In the genomic region with DNA sequence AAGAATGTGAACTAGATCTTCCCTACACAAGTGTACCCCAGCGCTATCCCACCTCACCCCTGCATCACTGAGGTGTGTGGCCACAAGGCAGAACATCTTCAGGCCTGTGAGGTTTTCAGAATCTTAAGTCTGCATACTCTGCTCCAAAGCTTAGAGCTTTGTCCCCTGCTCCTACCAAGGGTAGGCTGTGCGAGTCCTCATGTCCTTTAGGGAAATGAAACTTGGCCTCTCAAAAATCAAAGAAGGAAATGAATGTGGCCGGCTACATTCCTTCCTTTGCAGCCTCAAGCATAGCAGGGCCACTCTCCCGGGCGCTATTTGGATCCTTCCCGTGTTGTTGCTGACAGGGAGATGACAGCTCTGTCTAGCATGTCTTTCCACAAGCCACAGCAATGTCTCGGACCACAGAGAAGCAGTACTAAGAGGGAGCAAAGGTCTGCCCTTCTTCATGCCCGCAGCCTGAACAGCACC, we compare ENCODE assay signal across 11 mouse cellular contexts. TPM values are rescaled to one million over a fixed set of nuclear protein-coding genes. Genes with fewer than 3 reads are reported as not detected.
DNase-seq lines count a peak whose midpoint lies in the region; ATAC-seq lines count a peak whose summit lies in the region.
"Had no signal": no experiment of that assay in that cellular context is flagged by ENCODE, and none has a peak within 500 bp of the region (broad histone marks: within the 10 kb centered on the region; RNA-seq: fewer than 3 reads in every experiment).

No protein-coding gene starts in this region.

- no peak overlapping the region for H3K4me3 ChIP-seq in heart, embryonic 11.5 days (ENCODE audit: low read depth, low read length)
- H3K4me3 ChIP-seq in forebrain, embryonic 16.5 days (replicated peaks; ENCODE audit: low read length) = no peak overlapping the region
- H3K4me3 ChIP-seq: liver, embryonic 12.5 days had no signal

- H3K9me3 ChIP-seq in heart, embryonic 11.5 days (replicated peaks; ENCODE audit: control insufficient read depth, low read length) = no peaks in the 10 kb centered on the region
- H3K9me3 ChIP-seq in forebrain, embryonic 16.5 days (ENCODE audit: control insufficient read depth, low read length) = no peaks in the 10 kb centered on the region
- H3K9me3 ChIP-seq: liver, embryonic 12.5 days had no signal

- WGBS in heart, embryonic 11.5 days (ENCODE audit: insufficient replicate concordance) = 25% methylated on average over 8 of the region's 8 CpGs
- WGBS in forebrain, embryonic 16.5 days = 76% methylated on average over 8 of the region's 8 CpGs

- peak overlapping the region; percentile 12 for H3K4me2 ChIP-seq in heart, embryonic 11.5 days
- no peak overlapping the region for H3K4me2 ChIP-seq in forebrain, embryonic 16.5 days (ENCODE audit: low read length)
- H3K4me2 ChIP-seq: liver, embryonic 12.5 days had no signal

- H3K27me3 ChIP-seq in heart, embryonic 11.5 days (ENCODE audit: control insufficient read depth, insufficient read depth, low read length) = no peaks in the 10 kb centered on the region
- no peaks in the 10 kb centered on the region for H3K27me3 ChIP-seq in forebrain, embryonic 16.5 days (replicated peaks; ENCODE audit: control insufficient read depth, insufficient read depth, low read length)
- H3K27me3 ChIP-seq: liver, embryonic 12.5 days had no signal

- peak; percentile 56 for DNase-seq in layer of hippocampus, adult 11-12 months (ENCODE audit: low spot score)
- DNase-seq in layer of hippocampus, postnatal 10 days (ENCODE audit: low spot score in 2 of 2) = no peak
- peak; percentile 51 for DNase-seq in brain, adult 2 months (ENCODE audit: low read depth, low spot score)
- DNase-seq in lung, postnatal 25 days (ENCODE audit: low spot score) = peak; percentile 13
- no peak for DNase-seq in right cerebral cortex, adult 18-20 months
- no peak for DNase-seq in spleen, adult 18-20 months
- DNase-seq: cerebellum, adult 8-10 months; right cerebral cortex, postnatal 25 days had no signal

- H3K4me1 ChIP-seq in heart, embryonic 11.5 days (ENCODE audit: control insufficient read depth, insufficient read depth, low read length) = peaks cover 58% of the 10 kb centered on the region
- H3K4me1 ChIP-seq in forebrain, embryonic 16.5 days (replicated peaks; ENCODE audit: control insufficient read depth, insufficient read depth, low read length) = no peaks in the 10 kb centered on the region

- 0 out of 2 replicates have a peak overlapping the region, but pooled peaks have one; percentile 2 for H3K9ac ChIP-seq in heart, embryonic 11.5 days (ENCODE audit: low read depth, low read length)
- H3K9ac ChIP-seq in forebrain, embryonic 16.5 days (replicated peaks; ENCODE audit: low read depth, low read length) = no peak overlapping the region
- H3K9ac ChIP-seq: liver, embryonic 12.5 days had no signal

- H3K36me3 ChIP-seq in heart, embryonic 11.5 days (ENCODE audit: control insufficient read depth, insufficient read depth, low read length) = no peaks in the 10 kb centered on the region
- no peaks in the 10 kb centered on the region for H3K36me3 ChIP-seq in forebrain, embryonic 16.5 days (ENCODE audit: control insufficient read depth, insufficient read depth)
- H3K36me3 ChIP-seq: liver, embryonic 12.5 days had no signal

- peak overlapping the region; percentile 90 for H3K27ac ChIP-seq in heart, embryonic 11.5 days (ENCODE audit: low read depth, low read length)
- no peak overlapping the region for H3K27ac ChIP-seq in forebrain, embryonic 16.5 days (ENCODE audit: low read length)
- H3K27ac ChIP-seq: liver, embryonic 12.5 days had no signal

- ATAC-seq in heart, embryonic 11.5 days (replicated peaks; ENCODE audit: insufficient number of reproducible peaks, low FRiP score, low TSS enrichment) = no peak
- no peak for ATAC-seq in forebrain, embryonic 16.5 days
- ATAC-seq: liver, embryonic 12.5 days had no signal

RNA-seq across cellular contexts. Expression of a gene that starts 51.0 kb away (rescaled TPM):
- 100 to 1,000 TPM; 376 to 390 TPM for total RNA-seq in layer of hippocampus, postnatal 10 days (2021)
- 52.6 and 60.6 TPM in 2 replicates for polyA plus RNA-seq in heart, embryonic 11.5 days (2014; fragmentation: Nextera tagmentation; extraction: Ambion mirVana)
- 37.6 and 43.6 TPM in 2 replicates for polyA plus RNA-seq in forebrain, embryonic 16.5 days (2015; fragmentation: Nextera tagmentation; extraction: Ambion mirVana)

Comparison
In these comparisons a context has a peak if more than half of its experiments do, and no peak if none do; other contexts are left out.
1. DNase-seq: peak in layer of hippocampus, adult 11-12 months (single experiment), brain, adult 2 months (single experiment) and lung, postnatal 25 days (single experiment); none in layer of hippocampus, postnatal 10 days (0 of 2), right cerebral cortex, adult 18-20 months (single experiment) and spleen, adult 18-20 months (0 of 2).